Mouse (Mus musculus) limb, embryonic 12.5 days (tissue): ENCODE measurements around the gene Sh3gl2. TPM values are rescaled to one million over a fixed set of nuclear protein-coding genes. Genes with fewer than 3 reads are reported as not detected.
A peak's percentile ranks its signal among the peaks of the same experiment; 100 is the strongest.

Experiments used
- ATAC-seq: fragments of 200-750 bp; cut with Nextera tagmentation; 2 replicates; pipeline ENCODE4 v1.8.0; 2017; ENCODE audit warnings: low read depth, moderate TSS enrichment; ENCODE audit not compliant: insufficient number of reproducible peaks, insufficient read depth, low FRiP score, low TSS enrichment
- H3K27ac ChIP-seq: fragments of 300-500 bp; sonication (generic); 2 replicates; pipeline ENCODE4 v1.5.1; 2016; ENCODE audit warnings: mild to moderate bottlenecking, moderate library complexity
- H3K27me3 ChIP-seq: fragments of 300-500 bp; sonication (generic); 2 replicates; pipeline ENCODE4 v1.6.1; 2016; ENCODE audit warnings: mild to moderate bottlenecking, moderate library complexity
- H3K36me3 ChIP-seq: fragments of 300-500 bp; sonication (generic); 2 replicates; pipeline ENCODE4 v1.6.1; 2016; ENCODE audit warnings: mild to moderate bottlenecking, moderate library complexity
- H3K4me1 ChIP-seq: fragments of 300-500 bp; sonication (generic); replicated peaks from 2 replicates; pipeline ENCODE4 v1.6.1; 2016
- H3K4me2 ChIP-seq: fragments of 300-500 bp; sonication (generic); 2 replicates; pipeline ENCODE4 v1.6.1; 2016; ENCODE audit warnings: mild to moderate bottlenecking, moderate library complexity
- H3K4me3 ChIP-seq: fragments of 300-500 bp; sonication (generic); replicated peaks from 2 replicates; pipeline ENCODE4 v1.5.1; 2016; ENCODE audit warnings: mild to moderate bottlenecking
- H3K9ac ChIP-seq: fragments of 300-500 bp; sonication (generic); replicated peaks from 2 replicates; pipeline ENCODE4 v1.6.1; 2016; ENCODE audit warnings: mild to moderate bottlenecking, moderate library complexity
- H3K9me3 ChIP-seq: fragments of 300-500 bp; sonication (generic); 2 replicates; pipeline ENCODE4 v1.6.1; 2016; ENCODE audit warnings: mild to moderate bottlenecking, moderate library complexity
- WGBS: fragments of 180-500 bp; shearing (Covaris S2); methylation state at CpG from one replicate; pipeline ENCODE4 v1.1.7; 2016; 5-methylcytosine and 5-hydroxymethylcytosine counted together
- polyA plus RNA-seq: library from polyadenylated mRNA; unstranded; fragments of >200 nt; fragmentation: Nextera tagmentation; extraction: Ambion mirVana; gene quantifications from 2 replicates; pipeline ENCODE4 v1.2.1, GENCODE M21; 2016

Gene Sh3gl2
- polyA plus RNA-seq, 1 experiment from 2014 or later = 2.6 TPM

GRCm38 (mm10) chr4:85205636-85206211 is 798 bp downstream of the Sh3gl2 start:
- no peaks in the 10 kb centered on the region for H3K36me3 ChIP-seq
- peak overlapping the region; percentile 71 for H3K4me3 ChIP-seq
- H3K9me3 ChIP-seq = no peaks in the 10 kb centered on the region
- peaks cover 63% of the 10 kb centered on the region for H3K27me3 ChIP-seq
- peak overlapping the region; percentile 61 for H3K9ac ChIP-seq
- H3K4me1 ChIP-seq = peaks cover 9% of the 10 kb centered on the region
- ATAC-seq = peak; percentile 30; the same call in 1 of the 2 replicates
- WGBS = under 1% methylated on average over 43 of the region's 43 CpGs
- no peak overlapping the region for H3K27ac ChIP-seq
- peak overlapping the region; percentile 98 for H3K4me2 ChIP-seq

DNA sequence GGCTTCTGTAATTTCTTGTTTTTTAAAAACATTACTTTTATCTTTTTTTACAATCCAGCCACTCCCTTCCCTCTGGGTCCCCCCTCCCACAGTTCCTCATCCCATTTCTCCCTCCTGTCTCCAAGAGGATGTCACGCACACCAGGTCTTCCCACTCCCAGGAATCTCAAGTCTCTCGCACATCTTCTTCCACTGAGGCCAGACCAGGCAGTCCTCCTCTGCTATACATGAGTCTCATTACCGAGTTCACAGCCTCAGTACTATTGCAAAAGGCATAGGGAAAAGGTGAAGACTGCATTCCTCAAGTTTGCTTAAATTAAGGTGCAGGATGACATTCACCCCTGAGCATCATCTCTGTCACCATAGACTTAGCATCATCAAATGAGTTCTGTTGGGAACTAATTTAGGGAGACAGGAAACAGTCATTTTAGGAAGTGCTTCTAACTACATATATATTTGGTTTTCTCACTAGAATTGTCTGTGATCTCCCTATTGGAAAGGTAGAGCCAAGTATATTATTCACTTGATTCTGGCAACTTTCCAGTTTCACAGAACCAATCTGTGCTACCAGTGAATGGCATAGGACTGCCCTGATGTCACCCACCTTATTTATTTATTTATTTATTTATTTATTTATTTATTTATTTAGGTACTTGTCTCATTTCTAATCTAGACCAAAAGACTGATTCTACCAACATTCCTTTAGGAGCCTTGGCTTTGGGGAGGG is 1.9 kb downstream of the Sh3gl2 start:
- H3K27ac ChIP-seq = no peak overlapping the region
- WGBS = 49% methylated on average over 3 of the region's 3 CpGs
- no peaks in the 10 kb centered on the region for H3K36me3 ChIP-seq
- no peak for ATAC-seq
- H3K9me3 ChIP-seq = no peaks in the 10 kb centered on the region
- H3K4me2 ChIP-seq = no peak overlapping the region
- H3K4me3 ChIP-seq = no peak overlapping the region
- H3K27me3 ChIP-seq = peaks cover 63% of the 10 kb centered on the region
- H3K9ac ChIP-seq = no peak overlapping the region
- peaks cover 9% of the 10 kb centered on the region for H3K4me1 ChIP-seq

DNA sequence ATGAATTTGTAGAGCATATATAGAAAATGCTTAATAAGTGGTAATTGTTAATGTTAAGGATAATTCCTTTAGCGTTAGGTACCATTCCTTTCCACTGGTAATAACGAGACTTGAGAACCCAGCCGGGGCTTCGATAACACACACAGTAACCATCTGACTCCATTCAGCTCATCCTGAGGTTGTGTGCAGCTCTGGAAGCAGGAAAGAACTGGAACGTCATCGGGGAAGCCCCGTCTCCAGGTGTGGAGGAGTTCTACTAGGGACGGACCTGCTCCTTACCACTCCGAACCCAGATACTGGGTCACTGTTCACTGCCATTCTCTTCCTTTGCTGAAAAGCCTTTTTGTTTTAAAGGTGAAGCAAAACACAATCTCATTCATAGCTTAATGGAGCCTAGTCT is 2.6 kb downstream of the Sh3gl2 start:
- no peak overlapping the region for H3K4me2 ChIP-seq
- no peak overlapping the region for H3K27ac ChIP-seq
- H3K27me3 ChIP-seq = peaks cover 61% of the 10 kb centered on the region
- no peak overlapping the region for H3K9ac ChIP-seq
- H3K4me3 ChIP-seq = no peak overlapping the region
- H3K36me3 ChIP-seq = no peaks in the 10 kb centered on the region
- 89% methylated on average over 9 of the region's 9 CpGs for WGBS
- peaks cover 9% of the 10 kb centered on the region for H3K4me1 ChIP-seq
- H3K9me3 ChIP-seq = no peaks in the 10 kb centered on the region
- no peak for ATAC-seq

- 86% methylated on average over 1 of the region's 1 CpGs for WGBS
- Histone ChIP-seq H3K9ac (no peak overlapping the region), H3K4me2 (no peak overlapping the region), H3K27ac (no peak overlapping the region), H3K4me3 (no peak overlapping the region), H3K4me1 (peaks cover 9% of the 10 kb centered on the region), H3K36me3 (no peaks in the 10 kb centered on the region), H3K9me3 (no peaks in the 10 kb centered on the region), H3K27me3 (peaks cover 56% of the 10 kb centered on the region)
- no peak for ATAC-seq
These were observed 3.6 kb downstream of the Sh3gl2 start for GRCm38 (mm10) chr4:85208531-85208930.

DNA sequence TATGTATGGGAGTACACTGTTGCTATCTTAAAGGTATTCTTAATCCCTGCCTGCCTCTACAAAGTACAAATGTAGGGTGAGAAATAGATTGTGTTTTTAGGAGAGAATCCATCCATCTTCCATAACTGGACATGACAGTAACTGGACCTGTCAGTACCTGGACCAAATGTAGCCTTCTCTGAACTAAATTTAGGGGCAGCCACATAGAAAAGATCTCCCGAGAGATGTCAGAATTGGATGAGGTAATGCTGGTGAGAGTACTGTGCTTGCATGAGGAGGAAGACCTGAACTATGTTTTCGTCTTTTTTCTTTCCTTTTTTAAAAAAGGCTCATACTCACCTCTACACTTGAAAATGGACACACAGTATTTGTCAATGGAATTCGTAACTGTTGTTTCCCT is 6.0 kb downstream of the Sh3gl2 start:
- WGBS = 81% methylated on average over 3 of the region's 3 CpGs
- Histone ChIP-seq H3K4me1 (peaks cover 1% of the 10 kb centered on the region), H3K4me2 (no peak overlapping the region), H3K27ac (no peak overlapping the region), H3K36me3 (no peaks in the 10 kb centered on the region), H3K9me3 (no peaks in the 10 kb centered on the region), H3K4me3 (no peak overlapping the region), H3K9ac (no peak overlapping the region), H3K27me3 (peaks cover 39% of the 10 kb centered on the region)
- no peak for ATAC-seq

DNA sequence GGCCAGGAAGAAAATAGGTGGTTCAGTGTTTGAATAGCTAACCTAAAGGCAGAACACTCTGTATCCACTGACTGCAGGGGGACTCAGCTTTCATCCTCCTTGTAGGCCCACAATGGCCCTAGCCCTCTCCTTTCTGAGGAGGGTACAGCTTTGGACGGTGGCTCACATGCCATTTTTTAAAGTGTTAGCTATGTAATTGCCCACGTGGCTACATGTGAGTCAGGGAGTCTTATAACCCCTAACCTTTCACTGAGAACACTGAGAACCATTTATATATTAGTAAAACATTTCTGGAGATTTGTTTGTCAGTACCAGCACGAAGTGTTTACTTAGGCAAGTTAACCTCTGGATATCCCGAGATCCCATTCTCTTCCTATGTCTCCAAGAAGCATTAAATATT is 12.1 kb downstream of the Sh3gl2 start:
- no peak for ATAC-seq
- Histone ChIP-seq H3K4me2 (no peak overlapping the region), H3K9ac (no peak overlapping the region), H3K4me3 (no peak overlapping the region), H3K27me3 (peaks cover 14% of the 10 kb centered on the region), H3K9me3 (no peaks in the 10 kb centered on the region), H3K4me1 (no peaks in the 10 kb centered on the region), H3K36me3 (no peaks in the 10 kb centered on the region), H3K27ac (no peak overlapping the region)
- 82% methylated on average over 4 of the region's 4 CpGs for WGBS

DNA sequence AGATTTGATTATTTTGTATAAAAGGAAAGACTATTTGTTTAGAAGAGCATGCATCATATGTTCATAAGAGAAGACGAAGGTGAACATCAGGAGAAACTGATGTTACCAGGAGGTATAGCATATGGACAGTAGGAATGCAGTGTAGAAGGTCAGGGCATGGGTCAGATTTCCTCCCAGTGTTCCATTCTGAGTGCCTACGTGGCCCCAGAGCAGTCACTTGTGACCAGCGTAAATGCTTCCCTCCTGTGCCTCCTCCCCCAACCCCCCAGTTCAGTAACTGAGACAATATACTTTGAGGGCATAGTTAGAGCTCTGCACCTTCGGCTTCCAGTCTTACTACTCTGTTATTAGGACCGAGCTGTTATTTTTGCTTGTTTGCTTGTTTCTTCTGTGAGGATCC is 17.8 kb downstream of the Sh3gl2 start:
- Histone ChIP-seq H3K9me3 (no peaks in the 10 kb centered on the region), H3K9ac (no peak overlapping the region), H3K27ac (no peak overlapping the region), H3K4me2 (no peak overlapping the region), H3K4me1 (no peaks in the 10 kb centered on the region), H3K4me3 (no peak overlapping the region), H3K27me3 (no peaks in the 10 kb centered on the region; the same call in none of the 2 replicates), H3K36me3 (no peaks in the 10 kb centered on the region)
- no peak for ATAC-seq
- WGBS = 80% methylated on average over 5 of the region's 5 CpGs

GRCm38 (mm10) chr4:85226731-85227130 is 21.8 kb downstream of the Sh3gl2 start:
- 79% methylated on average over 5 of the region's 5 CpGs for WGBS
- no peaks in the 10 kb centered on the region for H3K4me1 ChIP-seq
- H3K9me3 ChIP-seq = no peaks in the 10 kb centered on the region
- H3K4me3 ChIP-seq = no peak overlapping the region
- H3K36me3 ChIP-seq = no peaks in the 10 kb centered on the region
- H3K27ac ChIP-seq = no peak overlapping the region
- H3K27me3 ChIP-seq = peaks cover under 1% of the 10 kb centered on the region; the same call in 1 of the 2 replicates
- no peak overlapping the region for H3K9ac ChIP-seq
- no peak overlapping the region for H3K4me2 ChIP-seq
- no peak for ATAC-seq

GRCm38 (mm10) chr4:85227664-85228588 is 23.0 kb downstream of the Sh3gl2 start:
- H3K27ac ChIP-seq = no peak overlapping the region
- H3K4me2 ChIP-seq = no peak overlapping the region
- H3K27me3 ChIP-seq = peaks cover 5% of the 10 kb centered on the region; the same call in 1 of the 2 replicates
- no peaks in the 10 kb centered on the region for H3K36me3 ChIP-seq
- no peak overlapping the region for H3K4me3 ChIP-seq
- WGBS = 68% methylated on average over 9 of the region's 9 CpGs
- no peak overlapping the region for H3K9ac ChIP-seq
- no peaks in the 10 kb centered on the region for H3K4me1 ChIP-seq
- H3K9me3 ChIP-seq = no peaks in the 10 kb centered on the region
- no peak for ATAC-seq

GRCm38 (mm10) chr4:85228589-85228948 is 23.6 kb downstream of the Sh3gl2 start:
- ATAC-seq = no peak
- no peak overlapping the region for H3K27ac ChIP-seq
- no peaks in the 10 kb centered on the region for H3K4me1 ChIP-seq
- peaks cover 5% of the 10 kb centered on the region; the same call in 1 of the 2 replicates for H3K27me3 ChIP-seq
- H3K9me3 ChIP-seq = no peaks in the 10 kb centered on the region
- no peaks in the 10 kb centered on the region for H3K36me3 ChIP-seq
- H3K4me2 ChIP-seq = no peak overlapping the region
- WGBS = 90% methylated on average over 5 of the region's 5 CpGs
- no peak overlapping the region for H3K9ac ChIP-seq
- no peak overlapping the region for H3K4me3 ChIP-seq
